Mouse (Mus musculus): ENCODE results near the gene Magi1.

Magi1 gene

GRCm38 (mm10) chr6:93826875-93827274, 456.8 kb downstream of the Magi1 start:
- DNase-seq (ENCODE audit: low read depth, low spot score), result no peak

- DNase-seq (ENCODE audit: low read depth, low spot score), result no peak
Observed at GRCm38 (mm10) chr6:93822221-93822897, 461.4 kb downstream of the Magi1 start.

GRCm38 (mm10) chr6:93821512-93821911, 462.2 kb downstream of the Magi1 start:
- no peak for DNase-seq (ENCODE audit: low read depth, low spot score)

GRCm38 (mm10) chr6:93819888-93820287, 463.8 kb downstream of the Magi1 start:
- DNase-seq (ENCODE audit: low read depth, low spot score), result no peak

GRCm38 (mm10) chr6:93819282-93819681, 464.4 kb downstream of the Magi1 start:
- DNase-seq (ENCODE audit: low read depth, low spot score), result no peak

GRCm38 (mm10) chr6:93818494-93818893, 465.2 kb downstream of the Magi1 start:
- no peak for DNase-seq (ENCODE audit: low read depth, low spot score)

- DNase-seq (ENCODE audit: low read depth, low spot score), result no peak
Observed at GRCm38 (mm10) chr6:93805407-93805936, 478.2 kb downstream of the Magi1 start.

GRCm38 (mm10) chr6:93802390-93802789, 481.3 kb downstream of the Magi1 start:
- no peak for DNase-seq (ENCODE audit: low read depth, low spot score)

- DNase-seq (ENCODE audit: low read depth, low spot score), result no peak
Observed at GRCm38 (mm10) chr6:93800465-93800864, 483.3 kb downstream of the Magi1 start.

- no peak for DNase-seq (ENCODE audit: low read depth, low spot score)
Observed at GRCm38 (mm10) chr6:93792309-93793215, 491.2 kb downstream of the Magi1 start.

- DNase-seq (ENCODE audit: low read depth, low spot score), result no peak
Observed at GRCm38 (mm10) chr6:93789721-93790120, 494.0 kb downstream of the Magi1 start.

GRCm38 (mm10) chr6:93787042-93787441, 496.7 kb downstream of the Magi1 start:
- no peak for DNase-seq (ENCODE audit: low read depth, low spot score)

GRCm38 (mm10) chr6:93786220-93786619, 497.5 kb downstream of the Magi1 start:
- DNase-seq (ENCODE audit: low read depth, low spot score), result no peak

- no peak for DNase-seq (ENCODE audit: low read depth, low spot score)
Observed at GRCm38 (mm10) chr6:93771081-93771480, 512.6 kb downstream of the Magi1 start.

GRCm38 (mm10) chr6:93770283-93771025, 513.3 kb downstream of the Magi1 start:
- no peak for DNase-seq (ENCODE audit: low read depth, low spot score)

- DNase-seq (ENCODE audit: low read depth, low spot score), result no peak
Observed at GRCm38 (mm10) chr6:93758114-93758513, 525.6 kb downstream of the Magi1 start.

GRCm38 (mm10) chr6:93757353-93758087, 526.2 kb downstream of the Magi1 start:
- DNase-seq (ENCODE audit: low read depth, low spot score), result peak; percentile 2

- DNase-seq (ENCODE audit: low read depth, low spot score), result no peak
Observed at GRCm38 (mm10) chr6:93743145-93743544, 540.6 kb downstream of the Magi1 start.

- DNase-seq (ENCODE audit: low read depth, low spot score), result no peak
Observed at GRCm38 (mm10) chr6:93739786-93740185, 543.9 kb downstream of the Magi1 start.

GRCm38 (mm10) chr6:93737083-93737482, 546.6 kb downstream of the Magi1 start:
- no peak for DNase-seq (ENCODE audit: low read depth, low spot score)

GRCm38 (mm10) chr6:93736071-93736470, 547.6 kb downstream of the Magi1 start:
- DNase-seq (ENCODE audit: low read depth, low spot score), result no peak

Data from CD4-positive, CD25-positive, alpha-beta regulatory T cell, adult 2 months (primary cell).